Mouse (Mus musculus): ENCODE measurements around the gene Kank1. TPM values are rescaled to one million over a fixed set of nuclear protein-coding genes. Genes with fewer than 3 reads are reported as not detected.

Gene Kank1
- polyA plus RNA-seq, 1 experiment, result 6.3 TPM

- H3K27ac ChIP-seq (ENCODE audit: insufficient read depth, low read depth, low read length), result no peak overlapping the region
- no peaks in the 10 kb centered on the region; the same call in 1 of the 2 replicates for H3K4me1 ChIP-seq (ENCODE audit: control insufficient read depth, insufficient read depth, insufficient read length, low read length)
- TF ChIP-seq CTCF (IDR thresholded peaks at IDR 0.05; ENCODE audit: extremely low read depth, insufficient read length, insufficient replicate concordance, low read depth, low read length) (no peak), POLR2A (IDR thresholded peaks at IDR 0.05; ENCODE audit: low read depth, low read length) (no peak)
- H3K27me3 ChIP-seq (ENCODE audit: control insufficient read depth, insufficient read depth, low read length), result no peaks in the 10 kb centered on the region
- H3K36me3 ChIP-seq (ENCODE audit: control insufficient read depth, insufficient read depth, low read length), result no peaks in the 10 kb centered on the region
- 14% methylated on average over 6 of the region's 6 CpGs for WGBS
- H3K4me3 ChIP-seq (ENCODE audit: low read depth, low read length), result no peak overlapping the region
Measured at GRCm38 (mm10) chr19:25344371-25344770, 107.6 kb downstream of the Kank1 start.

GRCm38 (mm10) chr19:25345972-25346371 is 109.2 kb downstream of the Kank1 start:
- no peak overlapping the region for H3K27ac ChIP-seq (ENCODE audit: insufficient read depth, low read depth, low read length)
- no peak overlapping the region for H3K4me3 ChIP-seq (ENCODE audit: low read depth, low read length)
- TF ChIP-seq CTCF (IDR thresholded peaks at IDR 0.05; ENCODE audit: extremely low read depth, insufficient read length, insufficient replicate concordance, low read depth, low read length) (no peak), POLR2A (IDR thresholded peaks at IDR 0.05; ENCODE audit: low read depth, low read length) (no peak)
- 92% methylated on average over 5 of the region's 5 CpGs for WGBS
- no peaks in the 10 kb centered on the region for H3K27me3 ChIP-seq (ENCODE audit: control insufficient read depth, insufficient read depth, low read length)
- no peaks in the 10 kb centered on the region for H3K36me3 ChIP-seq (ENCODE audit: control insufficient read depth, insufficient read depth, low read length)
- H3K4me1 ChIP-seq (ENCODE audit: control insufficient read depth, insufficient read depth, insufficient read length, low read length), result no peaks in the 10 kb centered on the region; the same call in 1 of the 2 replicates

GRCm38 (mm10) chr19:25347515-25347914 is 110.7 kb downstream of the Kank1 start:
- Histone ChIP-seq H3K27me3 (ENCODE audit: control insufficient read depth, insufficient read depth, low read length) (no peaks in the 10 kb centered on the region), H3K36me3 (ENCODE audit: control insufficient read depth, insufficient read depth, low read length) (no peaks in the 10 kb centered on the region), H3K27ac (ENCODE audit: insufficient read depth, low read depth, low read length) (no peak overlapping the region), H3K4me1 (ENCODE audit: control insufficient read depth, insufficient read depth, insufficient read length, low read length) (no peaks in the 10 kb centered on the region; the same call in 1 of the 2 replicates), H3K4me3 (ENCODE audit: low read depth, low read length) (no peak overlapping the region)
- 16% methylated on average over 5 of the region's 5 CpGs for WGBS
- no peak for TF ChIP-seq CTCF (IDR thresholded peaks at IDR 0.05; ENCODE audit: extremely low read depth, insufficient read length, insufficient replicate concordance, low read depth, low read length)
- no peak for TF ChIP-seq POLR2A (IDR thresholded peaks at IDR 0.05; ENCODE audit: low read depth, low read length)

- no peaks in the 10 kb centered on the region for H3K36me3 ChIP-seq (ENCODE audit: control insufficient read depth, insufficient read depth, low read length)
- H3K4me1 ChIP-seq (ENCODE audit: control insufficient read depth, insufficient read depth, insufficient read length, low read length), result no peaks in the 10 kb centered on the region
- H3K4me3 ChIP-seq (ENCODE audit: low read depth, low read length), result no peak overlapping the region
- H3K27me3 ChIP-seq (ENCODE audit: control insufficient read depth, insufficient read depth, low read length), result no peaks in the 10 kb centered on the region
- H3K27ac ChIP-seq (ENCODE audit: insufficient read depth, low read depth, low read length), result no peak overlapping the region
- 82% methylated on average over 15 of the region's 15 CpGs for WGBS
- TF ChIP-seq POLR2A (IDR thresholded peaks at IDR 0.05; ENCODE audit: low read depth, low read length) (no peak), CTCF (IDR thresholded peaks at IDR 0.05; ENCODE audit: extremely low read depth, insufficient read length, insufficient replicate concordance, low read depth, low read length) (no peak)
Measured at GRCm38 (mm10) chr19:25351257-25351955, 114.6 kb downstream of the Kank1 start.

GRCm38 (mm10) chr19:25357094-25357493 is 120.3 kb downstream of the Kank1 start:
- Histone ChIP-seq H3K4me1 (ENCODE audit: control insufficient read depth, insufficient read depth, insufficient read length, low read length) (no peaks in the 10 kb centered on the region), H3K27me3 (ENCODE audit: control insufficient read depth, insufficient read depth, low read length) (no peaks in the 10 kb centered on the region), H3K27ac (ENCODE audit: insufficient read depth, low read depth, low read length) (no peak overlapping the region), H3K36me3 (ENCODE audit: control insufficient read depth, insufficient read depth, low read length) (no peaks in the 10 kb centered on the region), H3K4me3 (ENCODE audit: low read depth, low read length) (no peak overlapping the region)
- no peak for TF ChIP-seq CTCF (IDR thresholded peaks at IDR 0.05; ENCODE audit: extremely low read depth, insufficient read length, insufficient replicate concordance, low read depth, low read length)
- 80% methylated on average over 11 of the region's 11 CpGs for WGBS

GRCm38 (mm10) chr19:25358486-25359120 is 121.8 kb downstream of the Kank1 start:
- no peak overlapping the region for H3K27ac ChIP-seq (ENCODE audit: insufficient read depth, low read depth, low read length)
- H3K36me3 ChIP-seq (ENCODE audit: control insufficient read depth, insufficient read depth, low read length), result no peaks in the 10 kb centered on the region
- H3K4me1 ChIP-seq (ENCODE audit: control insufficient read depth, insufficient read depth, insufficient read length, low read length), result no peaks in the 10 kb centered on the region
- H3K27me3 ChIP-seq (ENCODE audit: control insufficient read depth, insufficient read depth, low read length), result no peaks in the 10 kb centered on the region
- no peak overlapping the region for H3K4me3 ChIP-seq (ENCODE audit: low read depth, low read length)
- no peak for TF ChIP-seq CTCF (IDR thresholded peaks at IDR 0.05; ENCODE audit: extremely low read depth, insufficient read length, insufficient replicate concordance, low read depth, low read length)
- no peak for TF ChIP-seq POLR2A (IDR thresholded peaks at IDR 0.05; ENCODE audit: low read depth, low read length)
- 72% methylated on average over 8 of the region's 8 CpGs for WGBS

GRCm38 (mm10) chr19:25360571-25361029 is 123.8 kb downstream of the Kank1 start:
- TF ChIP-seq POLR2A (IDR thresholded peaks at IDR 0.05; ENCODE audit: low read depth, low read length) (no peak), CTCF (IDR thresholded peaks at IDR 0.05; ENCODE audit: extremely low read depth, insufficient read length, insufficient replicate concordance, low read depth, low read length) (no peak)
- no peaks in the 10 kb centered on the region for H3K36me3 ChIP-seq (ENCODE audit: control insufficient read depth, insufficient read depth, low read length)
- H3K27ac ChIP-seq (ENCODE audit: insufficient read depth, low read depth, low read length), result no peak overlapping the region
- WGBS, result 71% methylated on average over 9 of the region's 9 CpGs
- H3K4me3 ChIP-seq (ENCODE audit: low read depth, low read length), result no peak overlapping the region
- H3K4me1 ChIP-seq (ENCODE audit: control insufficient read depth, insufficient read depth, insufficient read length, low read length), result no peaks in the 10 kb centered on the region
- no peaks in the 10 kb centered on the region for H3K27me3 ChIP-seq (ENCODE audit: control insufficient read depth, insufficient read depth, low read length)
